Mouse (Mus musculus) megakaryocyte, embryonic 14.5 days (primary cell): Measurements from ENCODE around the gene Itprip.

Source experiments
- FLI1 ChIP-seq: IDR thresholded peaks from 2 replicates; pipeline ENCODE4 v1.6.1; 2012; ENCODE audit warnings: low read length, inconsistent platforms, mixed read lengths
- GATA1 ChIP-seq: IDR thresholded peaks from 3 replicates; pipeline ENCODE4 v1.6.1; 2012; ENCODE audit warnings: mixed read lengths, low read length, inconsistent platforms, borderline replicate concordance

DNA sequence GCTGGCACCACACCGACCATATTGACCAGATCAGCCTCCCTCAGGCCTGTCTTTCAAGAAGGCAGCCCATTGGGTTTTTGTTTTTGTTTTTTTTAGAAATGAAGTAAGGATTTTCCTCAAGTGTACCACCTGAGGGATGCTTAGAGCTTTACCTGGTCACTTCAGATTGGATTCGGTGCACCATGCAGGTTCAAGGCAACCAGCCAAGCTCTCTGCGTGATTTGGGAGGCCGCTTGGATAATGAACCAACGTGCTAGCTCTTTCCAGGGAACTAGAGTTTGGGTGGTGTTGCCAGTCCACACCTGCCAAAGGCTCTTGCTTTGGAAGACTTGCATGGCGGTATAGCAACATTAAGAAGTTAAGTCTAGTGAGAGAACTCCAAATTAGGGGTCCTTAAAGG is 26.0 kb downstream of the Itprip start:
- TF ChIP-seq GATA1 (no peak), FLI1 (no peak)
